Mouse (Mus musculus) limb, embryonic 14.5 days (tissue): ENCODE measurements at regions not wholly inside any gene's neighbourhood (a gene's known extent, or its start where the extent isn't known, plus 50 kb on each side); places are given as distances from the start of the nearest gene placed in this dataset.
A peak's percentile ranks its signal among the peaks of the same experiment; 100 is the strongest.

ENCODE experiments used
- ATAC-seq: fragments of 200-750 bp; cut with Nextera tagmentation; 2 replicates; pipeline ENCODE4 v1.8.0; 2017; ENCODE audit warnings: low read depth, moderate number of reproducible peaks, moderate TSS enrichment; ENCODE audit not compliant: low FRiP score
- DNase-seq: peaks from one replicate; pipeline ENCODE4 v3.0.0-alpha.2; 2015; ENCODE audit warnings: low spot score
- H3K27ac ChIP-seq: fragments of 300-500 bp; sonication (generic); replicated peaks from 2 replicates; pipeline ENCODE4 v1.5.1; 2014; ENCODE audit warnings: low read depth, mild to moderate bottlenecking, low read length, moderate library complexity, mixed read lengths
- H3K27me3 ChIP-seq: fragments of 300-500 bp; sonication (generic); 2 replicates; pipeline ENCODE4 v1.6.1; 2014; ENCODE audit warnings: low read length, mixed read lengths; ENCODE audit not compliant: control insufficient read depth, insufficient read depth
- H3K36me3 ChIP-seq: fragments of 300-500 bp; sonication (generic); 2 replicates; pipeline ENCODE4 v1.6.1; 2014; ENCODE audit warnings: mild to moderate bottlenecking, low read length, moderate library complexity, mixed read lengths; ENCODE audit not compliant: control insufficient read depth, insufficient read depth
- H3K4me1 ChIP-seq: fragments of 300-500 bp; sonication (generic); 2 replicates; pipeline ENCODE4 v1.6.1; 2014; ENCODE audit warnings: antibody characterized with exemption, low read length, mixed read lengths; ENCODE audit not compliant: control insufficient read depth, insufficient read depth
- H3K4me2 ChIP-seq: fragments of 300-500 bp; sonication (generic); replicated peaks from 2 replicates; pipeline ENCODE4 v1.6.1; 2014; ENCODE audit warnings: low read depth, mild to moderate bottlenecking, low read length, moderate library complexity; ENCODE audit not compliant: severe bottlenecking
- H3K4me3 ChIP-seq: fragments of 300-500 bp; sonication (generic); replicated peaks from 2 replicates; pipeline ENCODE4 v1.5.1; 2014; ENCODE audit warnings: low read length
- H3K9ac ChIP-seq: fragments of 300-500 bp; sonication (generic); 2 replicates; pipeline ENCODE4 v1.6.1; 2014; ENCODE audit warnings: mild to moderate bottlenecking, low read depth, low read length, moderate library complexity; ENCODE audit not compliant: severe bottlenecking
- H3K9me3 ChIP-seq: fragments of 300-500 bp; sonication (generic); 2 replicates; pipeline ENCODE4 v1.6.1; 2016; ENCODE audit warnings: low read length; ENCODE audit not compliant: control insufficient read depth
- POLR2A ChIP-seq: fragments of 200-500 bp; IDR thresholded peaks from 2 replicates; pipeline ENCODE4 v1.8.0; 2012; ENCODE audit warnings: inconsistent platforms, mild to moderate bottlenecking, moderate library complexity, borderline replicate concordance; ENCODE audit not compliant: insufficient read depth, insufficient read length; ENCODE audit errors: extremely low read depth
- WGBS: fragments of 180-500 bp; shearing (Covaris S2); extraction: QIAGEN DNeasy Blood & Tissue Kit; methylation state at CpG from one replicate; pipeline ENCODE4 v1.1.7; 2014; 5-methylcytosine and 5-hydroxymethylcytosine counted together

GRCm38 (mm10) chr4:58670906-58671250, 116.6 kb downstream of the Olfr267 start:
- TF ChIP-seq POLR2A = no peak
- Histone ChIP-seq H3K27ac (peak overlapping the region; percentile 68), H3K9ac (no peak overlapping the region), H3K27me3 (no peaks in the 10 kb centered on the region), H3K36me3 (no peaks in the 10 kb centered on the region), H3K4me1 (peaks cover 38% of the 10 kb centered on the region), H3K4me2 (peak overlapping the region; percentile 30), H3K9me3 (no peaks in the 10 kb centered on the region), H3K4me3 (no peak overlapping the region)
- 5% methylated on average over 6 of the region's 6 CpGs for WGBS
- DNase-seq (no peak), ATAC-seq (no peak; the same call in 1 of the 2 replicates)

- H3K4me1 ChIP-seq = peaks cover 38% of the 10 kb centered on the region
- 8% methylated on average over 15 of the region's 15 CpGs for WGBS
- H3K4me3 ChIP-seq = no peak overlapping the region
- ATAC-seq (peak; percentile 83), DNase-seq (peak; percentile 92)
- H3K27me3 ChIP-seq = no peaks in the 10 kb centered on the region
- H3K9ac ChIP-seq = no peak overlapping the region
- H3K36me3 ChIP-seq = no peaks in the 10 kb centered on the region
- H3K4me2 ChIP-seq = peak overlapping the region; percentile 30
- H3K9me3 ChIP-seq = no peaks in the 10 kb centered on the region
- no peak for TF ChIP-seq POLR2A
- peak overlapping the region; percentile 68 for H3K27ac ChIP-seq
These were observed 116.6 kb upstream of the Lpar1 start for GRCm38 (mm10) chr4:58670107-58670905.

- Histone ChIP-seq H3K4me3 (no peak overlapping the region), H3K4me1 (peaks cover 40% of the 10 kb centered on the region), H3K36me3 (no peaks in the 10 kb centered on the region), H3K27me3 (no peaks in the 10 kb centered on the region), H3K4me2 (peak overlapping the region; percentile 8; the same call in 1 of the 2 replicates), H3K9me3 (no peaks in the 10 kb centered on the region), H3K27ac (peak overlapping the region; percentile 68), H3K9ac (no peak overlapping the region)
- no peak for TF ChIP-seq POLR2A
- peak; percentile 52 for DNase-seq
- 18% methylated on average over 8 of the region's 8 CpGs for WGBS
- peak; percentile 41; the same call in 1 of the 2 replicates for ATAC-seq
These were observed 114.9 kb upstream of the Lpar1 start for GRCm38 (mm10) chr4:58668368-58669153.

- Histone ChIP-seq H3K36me3 (no peaks in the 10 kb centered on the region), H3K27me3 (no peaks in the 10 kb centered on the region), H3K9me3 (no peaks in the 10 kb centered on the region), H3K4me2 (no peak overlapping the region), H3K4me3 (no peak overlapping the region), H3K4me1 (peaks cover 36% of the 10 kb centered on the region), H3K9ac (no peak overlapping the region), H3K27ac (no peak overlapping the region)
- peak; percentile 69 for DNase-seq
- peak; percentile 62; the same call in 1 of the 2 replicates for ATAC-seq
- no peak for TF ChIP-seq POLR2A
- 21% methylated on average over 6 of the region's 6 CpGs for WGBS
These were observed 110.0 kb upstream of the Lpar1 start for GRCm38 (mm10) chr4:58663628-58664205.

GRCm38 (mm10) chr4:58661781-58662293, 108.1 kb upstream of the Lpar1 start:
- Histone ChIP-seq H3K4me1 (peaks cover 31% of the 10 kb centered on the region), H3K27me3 (no peaks in the 10 kb centered on the region), H3K27ac (peak overlapping the region; percentile 39), H3K9ac (no peak overlapping the region), H3K4me3 (no peak overlapping the region), H3K4me2 (no peak overlapping the region), H3K9me3 (no peaks in the 10 kb centered on the region), H3K36me3 (no peaks in the 10 kb centered on the region)
- 0 out of 2 replicates have a peak, but pooled peaks have one; percentile 66 for ATAC-seq
- peak; percentile 65 for DNase-seq
- TF ChIP-seq POLR2A = no peak
- WGBS = 43% methylated on average over 4 of the region's 4 CpGs
